Mouse (Mus musculus): Measurements from ENCODE around the gene Gm12695. TPM values are rescaled to one million over a fixed set of nuclear protein-coding genes. Genes with fewer than 3 reads are reported as not detected.

Gm12695 gene
- total and polyA plus RNA-seq, 3 experiments = not detected

DNA sequence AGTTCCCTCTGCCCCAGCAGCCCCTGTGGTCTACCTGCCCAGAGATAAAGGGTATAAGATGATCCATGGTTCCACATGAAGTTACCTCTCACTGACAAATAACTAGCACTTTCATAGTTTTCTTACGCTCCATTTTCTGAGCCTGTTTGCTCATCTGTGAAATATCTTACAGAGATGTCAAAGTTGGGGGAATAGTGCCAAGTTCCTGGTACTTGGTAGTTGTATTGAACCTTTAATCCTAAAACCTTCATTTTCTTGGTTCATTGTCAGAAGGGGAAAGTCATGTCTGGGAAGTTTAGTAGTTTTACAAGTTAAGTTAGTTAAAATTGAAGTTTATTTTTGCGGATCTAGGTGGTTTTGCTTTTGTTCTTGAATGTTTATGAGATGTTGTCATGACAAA is 62.7 kb downstream of the Gm12695 start:
- no peak for DNase-seq (ENCODE audit: extremely low read depth)
- H3K9me3 ChIP-seq (replicated peaks; ENCODE audit: low read length) = peaks cover 42% of the 10 kb centered on the region
- in situ Hi-C loops (cut with MboI; ENCODE audit: low pct_ligation_motif_present, low pct_unique_long_range_greater_than_20kb, low sequenced_read_pairs) (no loop called here), dilution Hi-C loops (cut with MboI; ENCODE audit: extremely low pct_ligation_motif_present, extremely low pct_unique_long_range_greater_than_20kb, low sequenced_read_pairs) (no loop called here)
- no peaks in the 10 kb centered on the region for H3K79me2 ChIP-seq (replicated peaks; ENCODE audit: control insufficient read depth, extremely low read depth, insufficient read depth, poor library complexity, severe bottlenecking)
- no peak overlapping the region for H3K27ac ChIP-seq (ENCODE audit: insufficient read depth, low read depth)
- H3K27me3 ChIP-seq (replicated peaks) = no peaks in the 10 kb centered on the region
- H3K4me3 ChIP-seq (replicated peaks in 1 of 3; ENCODE audit: low read depth in 2 of 3, low read length in 2 of 3, poor library complexity in 1 of 3) = no peak overlapping the region
- TF ChIP-seq ZNF384 (IDR thresholded peaks at IDR 0.05; ENCODE audit: low read depth, low read length) (no peak), BHLHE40 (IDR thresholded peaks at IDR 0.05; ENCODE audit: low read depth, low read length) (no peak), MAZ (IDR thresholded peaks at IDR 0.05; ENCODE audit: low read depth, low read length) (no peak), RAD21 (IDR thresholded peaks at IDR 0.05; ENCODE audit: low read depth, low read length) (no peak), TBP (conservative IDR thresholded peaks at IDR 0.05; ENCODE audit: low read depth, low read length) (no peak), POLR2AphosphoS2 (IDR thresholded peaks at IDR 0.05; ENCODE audit: low read depth, low read length) (no peak), ETS1 (conservative IDR thresholded peaks at IDR 0.05; ENCODE audit: low read depth, low read length) (no peak), POLR2A (IDR thresholded peaks at IDR 0.05; ENCODE audit: low read depth, low read length) (no peak), MAX (IDR thresholded peaks at IDR 0.05; ENCODE audit: low read length) (no peak)
- H3K4me1 ChIP-seq (ENCODE audit: control insufficient read depth in 1 of 2, insufficient read depth in 2 of 2) = no peaks in the 10 kb centered on the region
- no peak overlapping the region for H3K9ac ChIP-seq (ENCODE audit: insufficient read depth, low read depth)
- no peaks in the 10 kb centered on the region for H3K36me3 ChIP-seq (replicated peaks in 1 of 2; ENCODE audit: control insufficient read depth in 1 of 2, insufficient read depth in 1 of 2, low read length in 1 of 2)
- no peak overlapping the region for H3K4me2 ChIP-seq (ENCODE audit: insufficient read depth, low read depth, poor library complexity, severe bottlenecking)

DNA sequence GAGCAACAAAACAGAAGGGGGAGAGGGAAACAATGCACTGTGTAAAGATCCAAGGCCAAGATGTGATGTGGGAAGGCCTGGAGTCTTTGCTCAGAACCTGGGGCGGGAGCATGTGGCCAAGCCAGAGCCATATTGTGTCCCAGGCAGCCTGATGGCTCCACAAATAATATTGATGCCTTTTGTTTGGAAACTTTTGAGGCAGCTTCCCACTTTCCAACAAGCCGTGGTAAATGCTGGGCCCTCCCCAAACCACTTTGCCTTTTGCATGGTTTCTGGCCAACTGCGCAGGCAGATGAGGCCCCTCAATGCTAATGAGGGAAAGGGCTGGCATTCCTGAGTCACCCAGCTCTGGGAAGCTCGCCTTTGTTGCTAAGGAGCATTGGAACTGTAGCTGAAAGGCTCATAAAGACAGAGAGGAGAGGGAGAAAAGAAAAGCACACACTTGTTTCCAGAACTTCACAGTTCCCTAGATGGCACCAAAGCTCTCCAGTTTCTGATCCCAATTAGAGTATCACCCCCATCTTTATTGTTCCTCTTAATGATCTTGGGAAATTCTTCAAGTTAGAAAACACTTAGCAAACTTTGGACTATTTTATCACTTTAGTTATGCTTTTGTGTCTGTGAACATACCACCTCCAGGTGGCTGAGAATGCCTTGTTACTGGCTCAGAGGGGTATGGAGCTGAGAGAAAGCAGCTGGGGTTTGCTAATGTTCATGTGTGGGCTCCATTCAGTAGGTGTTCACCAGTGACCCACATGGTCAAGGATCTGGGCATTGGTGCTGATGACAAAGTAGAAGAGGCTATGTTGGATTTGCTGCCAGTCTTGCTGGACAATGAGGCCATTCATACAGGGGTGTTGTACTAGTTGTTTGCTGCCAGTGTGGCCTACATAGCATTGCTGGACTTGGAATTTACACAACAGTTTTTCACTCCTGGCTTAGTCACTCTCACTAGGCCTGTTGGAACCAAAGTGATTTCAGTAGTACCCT is 65.7 kb downstream of the Gm12695 start:
- Histone ChIP-seq H3K79me2 (replicated peaks; ENCODE audit: control insufficient read depth, extremely low read depth, insufficient read depth, poor library complexity, severe bottlenecking) (no peaks in the 10 kb centered on the region), H3K9me3 (replicated peaks; ENCODE audit: low read length) (peaks cover 43% of the 10 kb centered on the region), H3K9ac (ENCODE audit: insufficient read depth, low read depth) (no peak overlapping the region), H3K4me2 (ENCODE audit: insufficient read depth, low read depth, poor library complexity, severe bottlenecking) (no peak overlapping the region), H3K27ac (ENCODE audit: insufficient read depth, low read depth) (no peak overlapping the region), H3K4me1 (ENCODE audit: control insufficient read depth in 1 of 2, insufficient read depth in 2 of 2) (no peaks in the 10 kb centered on the region), H3K27me3 (replicated peaks) (no peaks in the 10 kb centered on the region), H3K36me3 (replicated peaks in 1 of 2; ENCODE audit: control insufficient read depth in 1 of 2, insufficient read depth in 1 of 2, low read length in 1 of 2) (no peaks in the 10 kb centered on the region), H3K4me3 (replicated peaks in 1 of 3; ENCODE audit: low read depth in 2 of 3, low read length in 2 of 3, poor library complexity in 1 of 3) (no peak overlapping the region)
- no peak for TF ChIP-seq SMC3 (IDR thresholded peaks at IDR 0.05; ENCODE audit: low read depth, low read length)
- TF ChIP-seq JUND (conservative IDR thresholded peaks at IDR 0.05; ENCODE audit: low read depth, low read length) = no peak
- no peak for TF ChIP-seq EP300 (IDR thresholded peaks at IDR 0.05; ENCODE audit: low read length)
- no peak for TF ChIP-seq USF1 (IDR thresholded peaks at IDR 0.05; ENCODE audit: low read depth, low read length)
- no peak for TF ChIP-seq HCFC1 (IDR thresholded peaks at IDR 0.05; ENCODE audit: low read depth, low read length)
- no peak for TF ChIP-seq IRF4 (IDR thresholded peaks at IDR 0.05; ENCODE audit: low read depth, low read length)
- TF ChIP-seq GABPA (IDR thresholded peaks at IDR 0.05; ENCODE audit: insufficient replicate concordance, low read depth, low read length) = no peak
- no peak for TF ChIP-seq ZMIZ1 (IDR thresholded peaks at IDR 0.05; ENCODE audit: low read depth, low read length)
- no peak for TF ChIP-seq MAZ (IDR thresholded peaks at IDR 0.05; ENCODE audit: low read depth, low read length)
- TF ChIP-seq UBTF (IDR thresholded peaks at IDR 0.05; ENCODE audit: low read depth, low read length) = no peak
- no peak for TF ChIP-seq JUN (IDR thresholded peaks at IDR 0.05; ENCODE audit: insufficient read depth, low read depth, low read length)
- no peak for TF ChIP-seq TBP (conservative IDR thresholded peaks at IDR 0.05; ENCODE audit: low read depth, low read length)
- TF ChIP-seq POLR2A (IDR thresholded peaks at IDR 0.05; ENCODE audit: low read depth, low read length) = no peak
- TF ChIP-seq MXI1 (IDR thresholded peaks at IDR 0.05; ENCODE audit: low read depth, low read length) = no peak
- no peak for TF ChIP-seq E2F4 (IDR thresholded peaks at IDR 0.05; ENCODE audit: insufficient replicate concordance, low read depth, low read length)
- TF ChIP-seq ZC3H11A (IDR thresholded peaks at IDR 0.05; ENCODE audit: low read depth, low read length) = no peak
- TF ChIP-seq ZNF384 (IDR thresholded peaks at IDR 0.05; ENCODE audit: low read depth, low read length) = no peak
- no peak for TF ChIP-seq MYC (IDR thresholded peaks at IDR 0.05; ENCODE audit: low read depth, low read length)
- DNase-seq (ENCODE audit: extremely low read depth) = no peak
- in situ Hi-C loops (cut with MboI; ENCODE audit: low pct_ligation_motif_present, low pct_unique_long_range_greater_than_20kb, low sequenced_read_pairs) (no loop called here), dilution Hi-C loops (cut with MboI; ENCODE audit: extremely low pct_ligation_motif_present, extremely low pct_unique_long_range_greater_than_20kb, low sequenced_read_pairs) (no loop called here)

All from CH12.LX (cell line).